Comparison of ENCODE assay signal across 21 mouse cellular contexts in genomic region chr7:139208773-139209095, GRCm38 (mm10). TPM values are rescaled to one million over a fixed set of nuclear protein-coding genes. Genes with fewer than 3 reads are reported as not detected.
DNase-seq lines count a peak whose midpoint lies in the region; TF ChIP-seq lines count a peak whose summit lies in the region.
"Had no signal": no experiment of that assay in that cellular context is flagged by ENCODE, and none has a peak within 500 bp of the region (broad histone marks: within the 10 kb centered on the region; RNA-seq: fewer than 3 reads in every experiment).

No protein-coding gene starts in this region.

- H3K36me3 ChIP-seq in kidney, adult 2 months (ENCODE audit: control insufficient read depth, insufficient read depth, low read length), result no peaks in the 10 kb centered on the region
- H3K36me3 ChIP-seq: G1E; hindbrain, embryonic 10.5 days; limb, embryonic 13.5 days; liver, embryonic 12.5 days; midbrain, embryonic 12.5 days; neural tube, embryonic 15.5 days had no signal

- 62% methylated on average over 4 of the region's 4 CpGs for WGBS in kidney, adult 2 months

- TF ChIP-seq POLR2A in kidney, adult 2 months (IDR thresholded peaks at IDR 0.05; ENCODE audit: low read depth, low read length), result no peak

- intact Hi-C loops in left cerebral cortex, postnatal 14 days (cut with DNase I), result loop anchor here (2.0 kb wide), 1 partner anchor 90 kb away; no protein-coding TSS in a partner anchor

- DNase-seq in embryo, embryonic 10.5 days (ENCODE audit: low spot score), result peak; percentile 13
- DNase-seq in embryo, embryonic 10 days (ENCODE audit: low spot score), result no peak
- DNase-seq in kidney, adult 2 months, result peak; percentile 61
- DNase-seq in kidney, postnatal 10 days, result no peak
- peak; percentile 10 for DNase-seq in urinary bladder, adult 2 months (ENCODE audit: low spot score)
- no peak for DNase-seq in urinary bladder, postnatal 36 days (ENCODE audit: low spot score in 2 of 2)
- DNase-seq in thymus, postnatal 10 days (ENCODE audit: low spot score in 2 of 2), result no peak
- no peak for DNase-seq in left cerebral cortex, postnatal 14 days (ENCODE audit: low spot score in 2 of 2)
- DNase-seq: cerebellum, adult 11 months; right cerebral cortex, adult 18-20 months had no signal

- no peak for TF ChIP-seq CTCF in kidney, adult 2 months (conservative IDR thresholded peaks at IDR 0.05; ENCODE audit: insufficient read depth, insufficient read length, low read depth, low read length)

- H3K27me3 ChIP-seq in kidney, adult 2 months (replicated peaks; ENCODE audit: control insufficient read depth, insufficient read depth, low read length), result no peaks in the 10 kb centered on the region
- H3K27me3 ChIP-seq: forebrain, embryonic 13.5 days; limb, embryonic 13.5 days; liver, embryonic 12.5 days; neural tube, embryonic 15.5 days had no signal

- no peak overlapping the region for H3K4me3 ChIP-seq in kidney, adult 2 months (ENCODE audit: insufficient read depth, low read depth, low read length)
- H3K4me3 ChIP-seq: forebrain, embryonic 13.5 days; hindbrain, embryonic 10.5 days; limb, embryonic 13.5 days; liver, embryonic 12.5 days; midbrain, embryonic 12.5 days; neural tube, embryonic 15.5 days had no signal

- peaks cover 5% of the 10 kb centered on the region; the same call in 1 of the 2 replicates for H3K4me1 ChIP-seq in kidney, adult 2 months (ENCODE audit: control insufficient read depth, insufficient read depth, low read length)

- H3K27ac ChIP-seq in kidney, adult 2 months (ENCODE audit: insufficient read depth, low read depth, low read length), result peak overlapping the region; percentile 71; the same call in 1 of the 2 replicates
- H3K27ac ChIP-seq: forebrain, embryonic 13.5 days; hindbrain, embryonic 10.5 days; limb, embryonic 13.5 days; liver, embryonic 12.5 days; midbrain, embryonic 12.5 days; neural tube, embryonic 15.5 days had no signal

RNA-seq across cellular contexts. Expression of gene Lrrc27, which starts 4.1 kb away (rescaled TPM):
- 3.3 and 3.7 TPM in 2 replicates for polyA plus RNA-seq in kidney, adult 2 months (2012; rRNA removed)
- 9.9 and 11.0 TPM in 2 replicates for polyA plus RNA-seq in urinary bladder, adult 2 months (2012; rRNA removed)
- total RNA-seq in left cerebral cortex, postnatal 14 days (2021), result 1 to 10 TPM; 5.9 to 6.0 TPM
- polyA plus RNA-seq: G1E had no signal

RNA-seq across cellular contexts. Expression of gene Stk32c, which starts 4.4 kb away (rescaled TPM):
- 3.1 and 3.2 TPM in 2 replicates for polyA plus RNA-seq in kidney, adult 2 months (2012; rRNA removed)
- polyA plus RNA-seq in urinary bladder, adult 2 months (2012; rRNA removed), result 15.1 and 15.8 TPM in 2 replicates
- total RNA-seq in left cerebral cortex, postnatal 14 days (2021), result 100 to 1,000 TPM; 129 to 146 TPM
- total RNA-seq: CH12.LX; G1E; megakaryocyte, adult 5-6 weeks had no signal
- polyA plus RNA-seq: G1E; heart, embryonic 11.5 days; heart, postnatal 0 days; liver, embryonic 12.5 days had no signal

RNA-seq across cellular contexts. Expression of gene Pwwp2b, which starts 39.5 kb away (rescaled TPM):
- 7.9 and 8.0 TPM in 2 replicates for polyA plus RNA-seq in kidney, adult 2 months (2012; rRNA removed)
- 32.3 and 35.8 TPM in 2 replicates for polyA plus RNA-seq in urinary bladder, adult 2 months (2012; rRNA removed)
- total RNA-seq in left cerebral cortex, postnatal 14 days (2021), result 10 to 100 TPM; 10.4 to 10.9 TPM

Comparison
In these comparisons a context has a peak if more than half of its experiments do, and no peak if none do; other contexts are left out.
1. DNase-seq: peak in embryo, embryonic 10.5 days (single experiment), kidney, adult 2 months (single experiment) and urinary bladder, adult 2 months (single experiment); none in embryo, embryonic 10 days (single experiment), kidney, postnatal 10 days (single experiment), urinary bladder, postnatal 36 days (0 of 2), thymus, postnatal 10 days (0 of 2) and left cerebral cortex, postnatal 14 days (0 of 2).